Mouse (Mus musculus): Measurements from ENCODE around the gene Stard3. TPM values are rescaled to one million over a fixed set of nuclear protein-coding genes. Genes with fewer than 3 reads are reported as not detected.

Stard3 gene
- polyA plus RNA-seq, 1 experiment from 2014 or later, result 45.6 TPM

GRCm38 (mm10) chr11:98409341-98409822, 51.2 kb downstream of the Stard3 start:
- no peak overlapping the region; the same call in 1 of the 2 replicates for H3K9ac ChIP-seq (ENCODE audit: low read length)
- no peak overlapping the region for H3K27ac ChIP-seq (ENCODE audit: low read depth, low read length)
- no peaks in the 10 kb centered on the region for H3K36me3 ChIP-seq (ENCODE audit: control insufficient read depth, insufficient read depth, low read length)
- DNase-seq (ENCODE audit: low spot score) (peak; percentile 65), ATAC-seq (ENCODE audit: insufficient read depth, low FRiP score, low TSS enrichment) (no peak)
- H3K27me3 ChIP-seq (ENCODE audit: control insufficient read depth, insufficient read depth, low read length), result peaks cover 6% of the 10 kb centered on the region; the same call in 1 of the 2 replicates
- 2% methylated on average over 10 of the region's 10 CpGs for WGBS
- peak overlapping the region; percentile 19; the same call in 1 of the 2 replicates for H3K4me2 ChIP-seq (ENCODE audit: low read depth)
- H3K4me1 ChIP-seq (ENCODE audit: control insufficient read depth, insufficient read depth, low read length), result peaks cover 14% of the 10 kb centered on the region
- no peak overlapping the region for H3K4me3 ChIP-seq (ENCODE audit: low read depth, low read length)
- H3K9me3 ChIP-seq (ENCODE audit: control insufficient read depth, low read length), result no peaks in the 10 kb centered on the region

GRCm38 (mm10) chr11:98412273-98412796, 54.2 kb downstream of the Stard3 start, which contains the start of gene Erbb2:
TSS of gene Erbb2 (plus strand) at chr11:98412470.
- no peaks in the 10 kb centered on the region for H3K36me3 ChIP-seq (ENCODE audit: control insufficient read depth, insufficient read depth, low read length)
- H3K9me3 ChIP-seq (ENCODE audit: control insufficient read depth, low read length), result no peaks in the 10 kb centered on the region
- peak within 1 kb of the TSS; percentile 70 for H3K27ac ChIP-seq (ENCODE audit: low read depth, low read length)
- peak within 1 kb of the TSS; percentile 83 for H3K9ac ChIP-seq (ENCODE audit: low read length)
- peak within 1 kb of the TSS; percentile 93 for H3K4me2 ChIP-seq (ENCODE audit: low read depth)
- peak; percentile 69 for ATAC-seq (ENCODE audit: insufficient read depth, low FRiP score, low TSS enrichment)
- under 1% methylated on average over 49 of the region's 49 CpGs for WGBS
- DNase-seq (ENCODE audit: low spot score), result peak; percentile 83
- H3K27me3 ChIP-seq (ENCODE audit: control insufficient read depth, insufficient read depth, low read length), result peaks cover 6% of the 10 kb centered on the region; the same call in 1 of the 2 replicates
- peaks cover 16% of the 10 kb centered on the region for H3K4me1 ChIP-seq (ENCODE audit: control insufficient read depth, insufficient read depth, low read length)
- peak within 1 kb of the TSS; percentile 82 for H3K4me3 ChIP-seq (ENCODE audit: low read depth, low read length)

- Histone ChIP-seq H3K9ac (ENCODE audit: low read length) (peak overlapping the region; percentile 83), H3K4me3 (ENCODE audit: low read depth, low read length) (peak overlapping the region; percentile 82), H3K9me3 (ENCODE audit: control insufficient read depth, low read length) (no peaks in the 10 kb centered on the region), H3K4me2 (ENCODE audit: low read depth) (peak overlapping the region; percentile 93), H3K36me3 (ENCODE audit: control insufficient read depth, insufficient read depth, low read length) (no peaks in the 10 kb centered on the region), H3K27ac (ENCODE audit: low read depth, low read length) (peak overlapping the region; percentile 70), H3K4me1 (ENCODE audit: control insufficient read depth, insufficient read depth, low read length) (peaks cover 16% of the 10 kb centered on the region), H3K27me3 (ENCODE audit: control insufficient read depth, insufficient read depth, low read length) (peaks cover 6% of the 10 kb centered on the region; the same call in 1 of the 2 replicates)
- under 1% methylated on average over 40 of the region's 40 CpGs for WGBS
- DNase-seq (ENCODE audit: low spot score) (peak; percentile 57), ATAC-seq (ENCODE audit: insufficient read depth, low FRiP score, low TSS enrichment) (no peak; the same call in 1 of the 2 replicates)
Measured at GRCm38 (mm10) chr11:98412797-98413301, 54.7 kb downstream of the Stard3 start.

DNA sequence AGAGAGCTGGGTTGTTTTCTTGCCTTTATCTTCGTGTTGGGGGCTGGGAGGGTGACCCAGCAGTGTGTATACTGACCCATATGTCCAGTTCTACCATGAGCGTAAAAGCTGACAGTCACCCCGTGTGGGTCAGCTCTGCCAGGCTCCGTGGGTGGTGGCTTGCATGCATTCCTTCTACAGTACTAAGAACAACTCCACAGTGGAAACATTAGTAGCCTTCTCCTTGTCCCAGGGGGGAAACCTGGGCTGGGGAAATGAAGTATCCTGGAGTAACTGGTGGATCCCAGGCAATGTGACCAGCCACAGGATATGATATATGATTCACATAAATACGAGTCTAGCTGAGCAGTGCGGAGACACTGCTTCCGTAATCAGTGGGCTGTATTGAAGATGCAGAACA, 55.6 kb downstream of the Stard3 start:
- no peak for ATAC-seq (ENCODE audit: insufficient read depth, low FRiP score, low TSS enrichment)
- no peak for DNase-seq (ENCODE audit: low spot score)
- peaks cover 16% of the 10 kb centered on the region for H3K4me1 ChIP-seq (ENCODE audit: control insufficient read depth, insufficient read depth, low read length)
- peak overlapping the region; percentile 83; the same call in 1 of the 2 replicates for H3K9ac ChIP-seq (ENCODE audit: low read length)
- H3K36me3 ChIP-seq (ENCODE audit: control insufficient read depth, insufficient read depth, low read length), result no peaks in the 10 kb centered on the region
- WGBS, result 15% methylated on average over 7 of the region's 7 CpGs
- H3K9me3 ChIP-seq (ENCODE audit: control insufficient read depth, low read length), result no peaks in the 10 kb centered on the region
- H3K4me3 ChIP-seq (ENCODE audit: low read depth, low read length), result peak overlapping the region; percentile 82
- peak overlapping the region; percentile 93 for H3K4me2 ChIP-seq (ENCODE audit: low read depth)
- no peak overlapping the region for H3K27ac ChIP-seq (ENCODE audit: low read depth, low read length)
- H3K27me3 ChIP-seq (ENCODE audit: control insufficient read depth, insufficient read depth, low read length), result peaks cover 6% of the 10 kb centered on the region; the same call in 1 of the 2 replicates

- H3K9me3 ChIP-seq (ENCODE audit: control insufficient read depth, low read length), result no peaks in the 10 kb centered on the region
- H3K9ac ChIP-seq (ENCODE audit: low read length), result peak overlapping the region; percentile 29; the same call in 1 of the 2 replicates
- ATAC-seq (ENCODE audit: insufficient read depth, low FRiP score, low TSS enrichment) (no peak), DNase-seq (ENCODE audit: low spot score) (no peak)
- no peak overlapping the region for H3K27ac ChIP-seq (ENCODE audit: low read depth, low read length)
- whole genome bisulfite sequencing, result 25% methylated on average over 2 of the region's 2 CpGs
- peaks cover 6% of the 10 kb centered on the region; the same call in 1 of the 2 replicates for H3K27me3 ChIP-seq (ENCODE audit: control insufficient read depth, insufficient read depth, low read length)
- peak overlapping the region; percentile 93 for H3K4me2 ChIP-seq (ENCODE audit: low read depth)
- peaks cover 13% of the 10 kb centered on the region for H3K4me1 ChIP-seq (ENCODE audit: control insufficient read depth, insufficient read depth, low read length)
- no peaks in the 10 kb centered on the region for H3K36me3 ChIP-seq (ENCODE audit: control insufficient read depth, insufficient read depth, low read length)
- H3K4me3 ChIP-seq (ENCODE audit: low read depth, low read length), result no peak overlapping the region; the same call in 1 of the 2 replicates
Measured at GRCm38 (mm10) chr11:98414162-98414561, 56.0 kb downstream of the Stard3 start.

GRCm38 (mm10) chr11:98417074-98417473, 58.9 kb downstream of the Stard3 start:
- H3K9me3 ChIP-seq (ENCODE audit: control insufficient read depth, low read length), result no peaks in the 10 kb centered on the region
- H3K27ac ChIP-seq (ENCODE audit: low read depth, low read length), result no peak overlapping the region
- H3K27me3 ChIP-seq (ENCODE audit: control insufficient read depth, insufficient read depth, low read length), result no peaks in the 10 kb centered on the region
- H3K4me2 ChIP-seq (ENCODE audit: low read depth), result no peak overlapping the region
- no peak overlapping the region for H3K4me3 ChIP-seq (ENCODE audit: low read depth, low read length)
- H3K4me1 ChIP-seq (ENCODE audit: control insufficient read depth, insufficient read depth, low read length), result peaks cover 13% of the 10 kb centered on the region
- 84% methylated on average over 1 of the region's 1 CpGs for WGBS
- ATAC-seq (ENCODE audit: insufficient read depth, low FRiP score, low TSS enrichment) (no peak), DNase-seq (ENCODE audit: low spot score) (no peak)
- H3K36me3 ChIP-seq (ENCODE audit: control insufficient read depth, insufficient read depth, low read length), result no peaks in the 10 kb centered on the region
- H3K9ac ChIP-seq (ENCODE audit: low read length), result no peak overlapping the region

DNA sequence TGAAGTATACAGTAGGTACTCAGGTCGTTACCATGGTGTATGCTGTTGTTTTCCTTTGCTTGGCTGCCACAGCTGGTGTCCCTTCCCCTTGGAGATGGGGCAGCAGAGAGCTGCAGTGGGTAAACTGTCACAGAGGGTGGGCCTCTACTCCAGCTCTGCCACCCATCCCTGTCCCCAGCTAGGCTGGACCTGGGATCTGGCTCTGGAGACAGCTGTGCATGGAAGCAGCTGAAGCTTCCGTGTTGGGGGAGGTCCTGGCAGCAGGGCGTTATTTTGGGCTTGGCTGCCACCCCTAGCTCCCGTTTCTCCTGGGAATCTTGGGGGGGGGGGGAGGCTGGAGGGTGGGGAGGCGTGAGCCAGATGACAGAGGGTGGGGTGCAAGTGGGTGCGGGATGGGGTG, 60.1 kb downstream of the Stard3 start:
- Histone ChIP-seq H3K4me2 (ENCODE audit: low read depth) (no peak overlapping the region), H3K4me3 (ENCODE audit: low read depth, low read length) (no peak overlapping the region), H3K4me1 (ENCODE audit: control insufficient read depth, insufficient read depth, low read length) (peaks cover 13% of the 10 kb centered on the region), H3K27me3 (ENCODE audit: control insufficient read depth, insufficient read depth, low read length) (no peaks in the 10 kb centered on the region), H3K9me3 (ENCODE audit: control insufficient read depth, low read length) (no peaks in the 10 kb centered on the region), H3K9ac (ENCODE audit: low read length) (no peak overlapping the region), H3K36me3 (ENCODE audit: control insufficient read depth, insufficient read depth, low read length) (no peaks in the 10 kb centered on the region), H3K27ac (ENCODE audit: low read depth, low read length) (no peak overlapping the region)
- 67% methylated on average over 5 of the region's 6 CpGs for WGBS
- no peak for ATAC-seq (ENCODE audit: insufficient read depth, low FRiP score, low TSS enrichment)
- no peak for DNase-seq (ENCODE audit: low spot score)

- Histone ChIP-seq H3K27ac (ENCODE audit: low read depth, low read length) (no peak overlapping the region), H3K4me1 (ENCODE audit: control insufficient read depth, insufficient read depth, low read length) (peaks cover 5% of the 10 kb centered on the region; the same call in 1 of the 2 replicates), H3K4me3 (ENCODE audit: low read depth, low read length) (no peak overlapping the region), H3K9me3 (ENCODE audit: control insufficient read depth, low read length) (no peaks in the 10 kb centered on the region), H3K27me3 (ENCODE audit: control insufficient read depth, insufficient read depth, low read length) (no peaks in the 10 kb centered on the region), H3K9ac (ENCODE audit: low read length) (no peak overlapping the region), H3K36me3 (ENCODE audit: control insufficient read depth, insufficient read depth, low read length) (no peaks in the 10 kb centered on the region), H3K4me2 (ENCODE audit: low read depth) (no peak overlapping the region)
- 83% methylated on average over 10 of the region's 10 CpGs for WGBS
- ATAC-seq (ENCODE audit: insufficient read depth, low FRiP score, low TSS enrichment) (no peak), DNase-seq (ENCODE audit: low spot score) (no peak)
Measured at GRCm38 (mm10) chr11:98418939-98419547, 60.9 kb downstream of the Stard3 start.

Data from neural tube, embryonic 11.5 days (tissue).